Mouse (Mus musculus) stomach, embryonic 15.5 days (tissue): ENCODE data around the gene Serpinb9f. TPM values are rescaled to one million over a fixed set of nuclear protein-coding genes. Genes with fewer than 3 reads are reported as not detected.
"Not testable (repeated sequence)": the region's sequence is repeated elsewhere in the genome, so short reads cannot be mapped to it uniquely, and the experiment has no call there.

ENCODE experiments used
- ATAC-seq: fragments of 200-750 bp; cut with Nextera tagmentation; 2 replicates; pipeline ENCODE4 v1.8.0; 2017; ENCODE audit warnings: low read depth, moderate number of reproducible peaks, moderate TSS enrichment; ENCODE audit not compliant: insufficient read depth, low FRiP score
- H3K27ac ChIP-seq: fragments of 300-500 bp; sonication (generic); 2 replicates; pipeline ENCODE4 v1.5.1; 2015; ENCODE audit warnings: mild to moderate bottlenecking, inconsistent platforms
- H3K27me3 ChIP-seq: fragments of 300-500 bp; sonication (generic); replicated peaks from 2 replicates; pipeline ENCODE4 v1.6.1; 2015; ENCODE audit warnings: inconsistent platforms
- H3K36me3 ChIP-seq: fragments of 300-500 bp; sonication (generic); 2 replicates; pipeline ENCODE4 v1.6.1; 2015; ENCODE audit warnings: inconsistent platforms
- H3K4me1 ChIP-seq: fragments of 300-500 bp; sonication (generic); 2 replicates; pipeline ENCODE4 v1.6.1; 2015; ENCODE audit warnings: inconsistent platforms
- H3K4me2 ChIP-seq: fragments of 300-500 bp; sonication (generic); 2 replicates; pipeline ENCODE4 v1.6.1; 2015; ENCODE audit warnings: mild to moderate bottlenecking, inconsistent platforms
- H3K4me3 ChIP-seq: fragments of 300-500 bp; sonication (generic); replicated peaks from 2 replicates; pipeline ENCODE4 v1.5.1; 2015; ENCODE audit warnings: inconsistent platforms
- H3K9ac ChIP-seq: fragments of 300-500 bp; sonication (generic); 2 replicates; pipeline ENCODE4 v1.6.1; 2015; ENCODE audit warnings: inconsistent platforms
- H3K9me3 ChIP-seq: fragments of 300-500 bp; sonication (generic); 2 replicates; pipeline ENCODE4 v1.6.1; 2016; ENCODE audit warnings: inconsistent platforms
- WGBS: fragments of 180-500 bp; shearing (Covaris S2); methylation state at CpG from one replicate; pipeline ENCODE4 v1.1.7; 2015; 5-methylcytosine and 5-hydroxymethylcytosine counted together
- polyA plus RNA-seq: library from polyadenylated mRNA; unstranded; fragments of >200 nt; fragmentation: Nextera tagmentation; extraction: Ambion mirVana; gene quantifications from 2 replicates; pipeline ENCODE4 v1.2.1, GENCODE M21; 2015

The Serpinb9f gene
- not detected in 2 replicates for polyA plus RNA-seq

GRCm38 (mm10) chr13:33323777-33324176, at the start of gene Serpinb9f:
Gene Serpinb9f (plus strand): TSS chr13:33324077.
- not testable (repeated sequence) for ATAC-seq, H3K36me3 ChIP-seq, H3K4me3 ChIP-seq, H3K27me3 ChIP-seq, H3K9ac ChIP-seq, H3K9me3 ChIP-seq, H3K4me1 ChIP-seq, H3K27ac ChIP-seq, H3K4me2 ChIP-seq
- WGBS = 90% methylated on average over 3 of the region's 3 CpGs

- not testable (repeated sequence) for H3K4me1 ChIP-seq, H3K4me2 ChIP-seq, H3K4me3 ChIP-seq, ATAC-seq, H3K27ac ChIP-seq, H3K9ac ChIP-seq, H3K9me3 ChIP-seq, H3K36me3 ChIP-seq, H3K27me3 ChIP-seq
- WGBS = 87% methylated on average over 4 of the region's 4 CpGs
These were observed 15.2 kb upstream of the Serpinb9f start for GRCm38 (mm10) chr13:33308631-33309030.

- ATAC-seq = not testable (repeated sequence)
These were observed 32.8 kb downstream of the Serpinb9f start for GRCm38 (mm10) chr13:33356666-33357065.

More at GRCm38 (mm10) chr13:33356666-33357065, 32.8 kb downstream of the Serpinb9f start:
- 82% methylated on average over 1 of the region's 1 CpGs for WGBS
- H3K9ac ChIP-seq, H3K4me1 ChIP-seq, H3K27ac ChIP-seq, H3K4me3 ChIP-seq, H3K4me2 ChIP-seq, H3K27me3 ChIP-seq, H3K9me3 ChIP-seq, H3K36me3 ChIP-seq: not testable (repeated sequence)

Other genes with a start within 250 kb of the Serpinb9f start
- 0.37 and 0.86 TPM in 2 replicates for gene Serpinb1b, start 245.5 kb upstream of the Serpinb9f start, polyA plus RNA-seq
- gene Serpinb9c, start 164.3 kb upstream of the Serpinb9f start, polyA plus RNA-seq = not detected in 2 replicates
- gene Serpinb9d, start 131.1 kb upstream of the Serpinb9f start, polyA plus RNA-seq = not detected in 2 replicates
- not detected in 2 replicates for gene Serpinb9e, start 74.5 kb upstream of the Serpinb9f start, polyA plus RNA-seq
- gene Gm11397, start 71.7 kb downstream of the Serpinb9f start, polyA plus RNA-seq = not detected in 2 replicates
- not detected in 2 replicates for gene Serpinb9g, start 160.7 kb downstream of the Serpinb9f start, polyA plus RNA-seq